Mouse (Mus musculus): ENCODE results near the gene 1700016H13Rik. TPM values are rescaled to one million over a fixed set of nuclear protein-coding genes. Genes with fewer than 3 reads are reported as not detected.

Gene 1700016H13Rik
- total RNA-seq, 4 experiments from 2014 or later = not detected

DNA sequence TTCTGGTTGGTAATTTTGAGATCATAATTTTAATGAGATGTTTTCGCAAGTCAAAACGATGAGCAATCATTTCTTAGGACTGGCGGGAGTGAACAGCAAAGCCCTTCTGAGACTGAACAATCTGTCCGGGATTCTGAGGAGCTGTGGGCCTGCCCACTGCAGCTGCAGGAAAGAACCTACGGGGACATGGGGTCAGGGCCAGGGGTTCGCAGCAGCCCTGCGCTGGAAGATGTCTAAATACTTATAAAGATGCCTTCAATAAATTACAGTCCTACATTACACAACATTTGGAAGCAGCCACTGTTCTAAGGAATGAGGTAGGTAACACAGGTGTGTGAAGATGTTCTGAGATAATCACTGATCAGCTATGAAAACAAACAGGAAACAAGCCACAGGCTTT is 50.1 kb downstream of the 1700016H13Rik start:
- no peak for DNase-seq (ENCODE audit: low spot score in 2 of 2)

- DNase-seq (ENCODE audit: low spot score in 2 of 2) = no peak
Observed at GRCm38 (mm10) chr5:103603115-103603893, 52.5 kb downstream of the 1700016H13Rik start.

GRCm38 (mm10) chr5:103598881-103599280 is 56.9 kb downstream of the 1700016H13Rik start:
- no peak for DNase-seq (ENCODE audit: low spot score in 2 of 2)

GRCm38 (mm10) chr5:103598264-103598663 is 57.5 kb downstream of the 1700016H13Rik start:
- DNase-seq (ENCODE audit: low spot score in 2 of 2) = no peak

Other genes starting within 250 kb of the 1700016H13Rik start
- gene Ptpn13, start 230.8 kb downstream of the 1700016H13Rik start, total RNA-seq (2022) = 10 to 100 TPM; 10.9 to 13.5 (median 11.5) TPM
- not detected for gene Slc10a6, start 26.6 kb downstream of the 1700016H13Rik start, total RNA-seq (2022)
- 10 to 100 TPM; 14.5 to 17.8 (median 15.7) TPM for gene Aff1, start 36.4 kb upstream of the 1700016H13Rik start, total RNA-seq (2022)